Mouse (Mus musculus) intestine, embryonic 14.5 days (tissue): ENCODE data around the gene Hist1h2bm. TPM values are rescaled to one million over a fixed set of nuclear protein-coding genes. Genes with fewer than 3 reads are reported as not detected.
"Not testable (repeated sequence)": the region's sequence is repeated elsewhere in the genome, so short reads cannot be mapped to it uniquely, and the experiment has no call there.

Experiments
- ATAC-seq: fragments of 200-750 bp; cut with Nextera tagmentation; replicated peaks from 2 replicates; pipeline ENCODE4 v1.8.0; 2017; ENCODE audit warnings: low read depth, moderate number of reproducible peaks, moderate TSS enrichment, moderate library complexity; ENCODE audit not compliant: low FRiP score, low TSS enrichment
- DNase-seq: peaks from one replicate; pipeline ENCODE4 v3.0.0-alpha.2; 2018; ENCODE audit warnings: low spot score
- H3K27ac ChIP-seq: fragments of 300-500 bp; sonication (generic); 2 replicates; pipeline ENCODE4 v1.5.1; 2014; ENCODE audit warnings: low read depth, mild to moderate bottlenecking, control low read depth
- H3K27me3 ChIP-seq: fragments of 300-500 bp; sonication (generic); replicated peaks from 2 replicates; pipeline ENCODE4 v1.6.1; 2014; ENCODE audit warnings: low read length, control low read depth; ENCODE audit not compliant: control insufficient read depth, insufficient read depth
- H3K36me3 ChIP-seq: fragments of 300-500 bp; sonication (generic); 2 replicates; pipeline ENCODE4 v1.6.1; 2014; ENCODE audit warnings: low read length, control low read depth; ENCODE audit not compliant: control insufficient read depth, insufficient read depth
- H3K4me1 ChIP-seq: fragments of 300-500 bp; sonication (generic); replicated peaks from 2 replicates; pipeline ENCODE4 v1.6.1; 2014; ENCODE audit warnings: low read length, control low read depth, mixed read lengths; ENCODE audit not compliant: control insufficient read depth, insufficient read depth
- H3K4me2 ChIP-seq: fragments of 300-500 bp; sonication (generic); 2 replicates; pipeline ENCODE4 v1.6.1; 2014; ENCODE audit warnings: low read length
- H3K4me3 ChIP-seq: fragments of 300-500 bp; sonication (generic); 2 replicates; pipeline ENCODE4 v1.5.1; 2014; ENCODE audit warnings: low read depth, low read length, control low read depth, mixed read lengths
- H3K9ac ChIP-seq: fragments of 300-500 bp; sonication (generic); 2 replicates; pipeline ENCODE4 v1.6.1; 2014; ENCODE audit warnings: mild to moderate bottlenecking, low read length
- H3K9me3 ChIP-seq: fragments of 300-500 bp; sonication (generic); 2 replicates; pipeline ENCODE4 v1.6.1; 2016; ENCODE audit warnings: low read length, control low read depth; ENCODE audit not compliant: control insufficient read depth
- WGBS: fragments of 180-500 bp; shearing (Covaris S2); extraction: QIAGEN DNeasy Blood & Tissue Kit; methylation state at CpG from one replicate; pipeline ENCODE4 v1.1.7; 2014; 5-methylcytosine and 5-hydroxymethylcytosine counted together
- microRNA-seq: library from miRNA; unstranded; fragments of <30 nt; microRNA quantifications from one replicate; pipeline ENCODE4, GENCODE M21; 2016
- polyA plus RNA-seq: library from polyadenylated mRNA; unstranded; fragments of >200 nt; fragmentation: Nextera tagmentation; extraction: Ambion mirVana; gene quantifications from 2 replicates; pipeline ENCODE4 v1.2.1, GENCODE M21; 2014

Hist1h2bm gene
- polyA plus RNA-seq, 1 experiment from 2014 or later, result 5.3 TPM

GRCm38 (mm10) chr13:21754294-21755001, 32.6 kb downstream of the Hist1h2bm start:
- H3K4me3 ChIP-seq, result peak overlapping the region; percentile 45
- H3K27me3 ChIP-seq, H3K9me3 ChIP-seq, H3K36me3 ChIP-seq, ATAC-seq: not testable (repeated sequence)
- peak overlapping the region; percentile 69 for H3K9ac ChIP-seq
- H3K4me1 ChIP-seq, result peaks cover 16% of the 10 kb centered on the region
- H3K4me2 ChIP-seq, result peak overlapping the region; percentile 70
- H3K27ac ChIP-seq, result peak overlapping the region; percentile 89
- DNase-seq, result peak; percentile 68
- whole genome bisulfite sequencing, result 5% methylated on average over 15 of the region's 26 CpGs

GRCm38 (mm10) chr13:21755707-21756106, 33.9 kb downstream of the Hist1h2bm start:
- Histone ChIP-seq H3K4me3 (no peak overlapping the region), H3K9me3 (no peaks in the 10 kb centered on the region), H3K27ac (no peak overlapping the region), H3K27me3 (no peaks in the 10 kb centered on the region), H3K4me1 (peaks cover 14% of the 10 kb centered on the region), H3K9ac (no peak overlapping the region), H3K36me3 (no peaks in the 10 kb centered on the region), H3K4me2 (peak overlapping the region; percentile 66)
- ATAC-seq (no peak), DNase-seq (no peak)
- 74% methylated on average over 1 of the region's 1 CpGs for WGBS

Small RNAs within 50 kb of the gene (microRNA-seq; reads per million reads assigned to microRNA genes)
- not detected for gene Gm44357
- not detected for gene Gm44367
- gene Gm44454, result not detected

Other genes starting within 250 kb of the Hist1h2bm start
- gene Zkscan4, start 243.1 kb upstream of the Hist1h2bm start, polyA plus RNA-seq, result 3.3 and 3.4 TPM in 2 replicates
- not detected in 2 replicates for gene Gm10065, start 242.6 kb upstream of the Hist1h2bm start, polyA plus RNA-seq
- gene AK157302, start 226.8 kb upstream of the Hist1h2bm start, polyA plus RNA-seq, result 0.22 and 0.32 TPM in 2 replicates
- gene Gm11273, start 220.6 kb upstream of the Hist1h2bm start, polyA plus RNA-seq, result 5.6 and 8.3 TPM in 2 replicates
- 8.2 and 9.6 TPM in 2 replicates for gene Zkscan8, start 190.9 kb upstream of the Hist1h2bm start, polyA plus RNA-seq
- gene Olfr1366, start 179.2 kb upstream of the Hist1h2bm start, polyA plus RNA-seq, result 0.05 and 0.16 TPM in 2 replicates
- gene Olfr1535, start 162.2 kb upstream of the Hist1h2bm start, polyA plus RNA-seq, result not detected in 2 replicates
- not detected in 2 replicates for gene Olfr1364, start 140.3 kb upstream of the Hist1h2bm start, polyA plus RNA-seq
- gene Olfr1362, start 108.0 kb upstream of the Hist1h2bm start, polyA plus RNA-seq, result not detected in 2 replicates
- not detected in 2 replicates for gene Olfr11, start 79.5 kb upstream of the Hist1h2bm start, polyA plus RNA-seq
- gene Olfr1361, start 58.7 kb upstream of the Hist1h2bm start, polyA plus RNA-seq, result not detected in 2 replicates
- gene Olfr1360, start 44.6 kb upstream of the Hist1h2bm start, polyA plus RNA-seq, result not detected in 2 replicates
- gene Olfr1359, start 23.9 kb upstream of the Hist1h2bm start, polyA plus RNA-seq, result not detected in 2 replicates
- gene Hist1h2bl, start 5.9 kb upstream of the Hist1h2bm start, polyA plus RNA-seq, result 3.5 and 4.9 TPM in 2 replicates
- gene Hist1h2ai, start 5.6 kb upstream of the Hist1h2bm start, polyA plus RNA-seq, result 26.2 and 47.7 TPM in 2 replicates
- 7.7 and 18.4 TPM in 2 replicates for gene Hist1h3h, start 4.4 kb upstream of the Hist1h2bm start, polyA plus RNA-seq
- gene Hist1h4j, start 13.0 kb downstream of the Hist1h2bm start, polyA plus RNA-seq, result 2.2 and 2.3 TPM in 2 replicates
- gene Hist1h4k, start 28.5 kb downstream of the Hist1h2bm start, polyA plus RNA-seq, result 7.2 and 10.8 TPM in 2 replicates
- 18.2 and 18.4 TPM in 2 replicates for gene Hist1h2ak, start 31.8 kb downstream of the Hist1h2bm start, polyA plus RNA-seq
- gene Hist1h2bn, start 32.1 kb downstream of the Hist1h2bm start, polyA plus RNA-seq, result 3.2 and 3.7 TPM in 2 replicates
- 16.0 and 16.8 TPM in 2 replicates for gene Hist1h1b, start 58.6 kb downstream of the Hist1h2bm start, polyA plus RNA-seq
- 188 and 230 TPM in 2 replicates for gene Hist1h3i, start 61.3 kb downstream of the Hist1h2bm start, polyA plus RNA-seq
- gene Hist1h2an, start 65.2 kb downstream of the Hist1h2bm start, polyA plus RNA-seq, result 10.1 TPM in 1 of 2 replicates, not detected in the other
- gene Hist1h2bp, start 65.4 kb downstream of the Hist1h2bm start, polyA plus RNA-seq, result 0.74 and 1.8 TPM in 2 replicates
- 19.9 and 23.4 TPM in 2 replicates for gene Hist1h2bq, start 88.2 kb downstream of the Hist1h2bm start, polyA plus RNA-seq
- 4.0 TPM in 1 of 2 replicates, not detected in the other for gene Hist1h2ao, start 88.4 kb downstream of the Hist1h2bm start, polyA plus RNA-seq
- not detected in 2 replicates for gene Hist1h4m, start 89.7 kb downstream of the Hist1h2bm start, polyA plus RNA-seq
- 20.6 and 22.9 TPM in 2 replicates for gene Hist1h4n, start 110.2 kb downstream of the Hist1h2bm start, polyA plus RNA-seq
- 4,338 and 4,830 TPM in 2 replicates for gene Hist1h2ap, start 111.5 kb downstream of the Hist1h2bm start, polyA plus RNA-seq
- gene Hist1h2br, start 111.7 kb downstream of the Hist1h2bm start, polyA plus RNA-seq, result 22.1 and 24.2 TPM in 2 replicates
- gene Zfp184, start 223.1 kb downstream of the Hist1h2bm start, polyA plus RNA-seq, result 9.8 and 13.8 TPM in 2 replicates